Mouse (Mus musculus) mouse trophoblast stem cell (cell line): ENCODE data around the gene Pigu.

Experiments
- in situ Hi-C, 2 experiments: fragments of 300-500 bp; cut with MseI, MboI; formaldehyde crosslinking; loops; 2 replicates in 1 of 2; 3 replicates in 1 of 2; pipeline ENCODE4 v1.15.1; 2025

Gene Pigu

DNA sequence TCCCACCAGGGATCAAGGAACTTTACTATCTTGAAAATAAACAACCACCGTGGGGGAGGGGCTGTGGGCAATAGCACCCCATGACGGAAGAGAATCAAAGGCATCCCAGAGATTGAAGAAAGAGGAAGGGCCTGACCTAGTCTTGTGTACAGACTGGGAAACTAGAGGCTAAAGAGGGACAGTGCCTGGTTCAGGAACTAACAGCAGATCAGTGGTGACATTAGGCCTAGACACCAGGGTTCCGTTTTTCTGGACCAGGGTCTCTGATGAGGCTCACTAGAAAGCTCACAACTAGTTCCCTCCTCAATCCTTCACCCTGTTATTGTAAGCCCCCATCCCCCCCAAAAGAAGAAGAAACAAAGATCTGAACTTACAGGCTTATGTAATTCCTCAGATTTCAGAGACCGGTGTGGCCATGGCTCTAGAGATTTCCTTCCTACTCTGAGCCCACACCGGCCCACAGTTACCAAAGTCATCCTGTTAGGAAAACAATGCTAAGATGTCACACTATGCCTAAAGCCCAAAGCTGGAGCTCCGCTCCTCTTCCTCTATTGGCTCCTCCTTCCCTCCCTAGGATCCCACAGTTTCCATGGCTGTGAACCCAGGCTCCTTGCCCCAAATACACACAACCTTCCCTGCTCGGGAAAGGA, 10.5 kb upstream of the Pigu start:
- in situ Hi-C loops, result no loop called here

GRCm38 (mm10) chr2:155357686-155358399, 613 bp upstream of the Pigu start:
- in situ Hi-C loops, result no loop called here

DNA sequence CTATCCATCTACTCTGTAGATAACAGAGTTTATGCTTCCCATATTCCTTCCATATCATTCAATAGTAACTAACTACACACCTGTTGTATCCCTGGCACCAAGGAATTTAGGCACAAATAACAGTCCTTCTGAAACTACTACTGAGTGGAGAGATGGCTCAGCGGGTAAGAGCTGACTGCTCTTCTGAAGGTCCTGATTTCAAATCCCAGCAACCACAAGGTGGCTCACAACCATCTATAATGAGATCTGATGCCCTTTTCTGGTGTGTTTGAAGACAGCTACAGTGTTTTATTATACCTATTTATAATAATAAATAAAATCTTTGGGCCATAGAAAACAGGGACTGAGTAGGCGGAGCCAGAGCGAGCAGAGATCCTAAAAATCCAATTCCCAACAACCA, 2.8 kb downstream of the Pigu start:
- in situ Hi-C loops, result no loop called here

DNA sequence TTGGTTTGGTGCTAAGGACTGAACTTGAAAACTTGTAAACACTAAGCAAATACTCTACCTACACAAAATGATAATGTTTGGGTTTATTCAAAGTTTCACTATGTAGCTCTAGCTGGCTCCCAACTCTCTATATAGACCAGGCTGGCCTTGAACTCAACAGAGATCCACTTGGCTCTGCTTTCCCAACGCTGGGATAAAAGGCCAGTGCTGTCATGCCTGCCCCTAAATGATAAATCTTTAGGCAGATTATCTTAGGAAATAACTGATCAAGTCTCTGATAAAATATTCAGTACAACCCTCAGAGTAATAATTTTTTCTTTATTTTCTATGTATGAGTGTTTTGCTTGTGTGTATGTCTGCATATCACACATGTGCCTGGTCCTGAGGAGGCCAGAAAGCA, 10.6 kb downstream of the Pigu start:
- in situ Hi-C loops, result no loop called here

- in situ Hi-C loops, result no loop called here
Observed at GRCm38 (mm10) chr2:155340166-155340565, 17.1 kb downstream of the Pigu start.

- in situ Hi-C loops, result no loop called here
Observed at GRCm38 (mm10) chr2:155336254-155336653, 21.0 kb downstream of the Pigu start.

DNA sequence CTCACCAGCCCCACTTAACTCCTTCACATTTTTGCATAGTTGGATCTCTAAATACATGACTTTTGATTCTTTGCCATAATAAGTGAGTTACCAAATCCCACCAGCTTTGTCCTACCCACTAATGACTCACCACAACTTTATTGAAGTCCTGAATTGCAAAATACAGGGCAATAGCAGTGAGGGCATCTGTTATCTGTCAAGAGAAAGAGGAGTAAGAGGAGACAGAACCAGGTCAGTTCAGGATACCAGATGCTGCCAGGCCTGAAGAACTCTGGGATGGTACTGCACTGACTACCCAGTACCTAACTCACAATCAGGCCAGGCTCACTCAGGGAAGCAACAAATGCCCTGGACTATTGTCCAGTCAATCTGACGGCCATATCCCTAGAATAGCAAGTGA, 22.0 kb downstream of the Pigu start:
- in situ Hi-C loops, result no loop called here

GRCm38 (mm10) chr2:155333421-155333820, 23.8 kb downstream of the Pigu start:
- in situ Hi-C loops, result no loop called here

- in situ Hi-C loops, result no loop called here
Observed at GRCm38 (mm10) chr2:155331351-155331750, 25.9 kb downstream of the Pigu start.

DNA sequence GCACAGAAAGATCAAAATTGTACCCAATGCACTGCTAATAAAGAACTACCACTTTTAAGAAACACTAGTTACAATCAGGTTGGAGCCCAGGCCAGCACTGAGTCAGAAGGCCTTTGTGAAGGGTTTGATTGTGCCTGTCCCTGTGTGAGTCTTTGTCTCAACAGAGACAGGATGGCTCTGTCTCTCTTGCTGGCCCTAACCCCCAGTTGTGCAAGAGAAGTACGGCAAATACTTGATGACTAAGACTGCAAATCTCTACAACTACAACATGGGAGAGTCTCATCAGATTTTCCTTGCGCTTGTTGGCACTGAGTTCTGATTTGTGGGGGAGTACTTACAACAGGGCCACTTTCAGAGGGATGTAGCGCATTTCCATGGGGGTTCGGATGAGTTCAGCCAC, 26.4 kb downstream of the Pigu start:
- in situ Hi-C loops, result no loop called here

- in situ Hi-C loops, result no loop called here
Observed at GRCm38 (mm10) chr2:155329707-155330106, 27.5 kb downstream of the Pigu start.

DNA sequence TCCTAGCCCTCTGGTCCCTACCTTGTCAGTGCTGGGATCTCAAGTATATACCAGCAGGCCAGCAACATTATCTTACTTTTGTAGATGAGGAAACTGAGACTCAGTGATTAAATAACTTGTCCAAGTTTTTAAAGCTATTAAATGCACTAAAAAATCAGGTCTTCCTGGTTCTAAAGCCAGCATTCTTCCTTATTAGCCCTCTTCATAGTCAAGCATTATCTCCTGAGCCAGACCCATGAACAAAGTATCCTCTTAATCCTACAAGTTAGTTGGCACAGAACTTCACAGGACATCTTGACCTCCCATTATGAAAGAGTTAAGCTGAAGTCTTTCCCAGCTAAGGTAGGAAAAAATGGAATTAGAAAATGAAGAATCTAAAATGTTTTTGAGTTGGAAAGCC, 28.3 kb downstream of the Pigu start:
- in situ Hi-C loops, result no loop called here

GRCm38 (mm10) chr2:155327906-155328305, 29.3 kb downstream of the Pigu start:
- in situ Hi-C loops, result no loop called here

DNA sequence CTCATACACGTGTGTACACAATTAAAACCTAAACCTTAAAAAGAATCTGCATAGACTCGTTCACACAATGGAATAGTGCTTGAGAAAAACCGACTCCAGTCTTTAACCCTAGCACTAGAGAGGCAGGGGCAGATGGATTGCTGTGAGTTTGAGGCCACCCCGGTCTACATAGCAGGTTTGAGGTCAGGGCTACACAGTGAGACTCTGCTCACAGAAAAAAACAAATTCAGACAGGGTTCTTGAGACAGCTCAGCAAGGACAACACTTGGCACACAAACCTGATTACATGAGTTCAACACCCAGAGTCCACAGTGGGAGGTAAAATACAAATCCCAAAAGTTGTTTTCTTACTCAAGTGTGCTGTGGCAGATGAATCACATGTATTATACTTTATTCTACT, 31.2 kb downstream of the Pigu start:
- in situ Hi-C loops, result no loop called here

DNA sequence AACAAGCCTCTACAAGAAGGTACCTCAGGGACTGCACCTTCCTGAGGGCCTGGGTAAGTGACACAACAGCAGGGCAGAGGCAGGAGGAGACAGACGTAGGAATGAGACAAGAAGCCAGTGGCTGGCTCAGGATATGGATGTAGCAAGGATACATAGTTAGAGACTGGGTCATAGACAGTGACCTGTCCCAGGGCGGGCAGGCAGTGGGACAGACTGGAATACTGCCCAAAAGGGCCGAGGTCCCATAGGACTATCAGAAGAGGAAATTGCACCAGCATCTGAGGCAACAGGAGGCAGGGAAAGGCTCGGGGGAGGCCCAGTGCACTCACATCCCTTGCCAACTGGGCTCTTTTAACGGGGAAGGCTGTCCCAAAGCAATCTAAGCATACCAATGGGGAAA, 36.6 kb downstream of the Pigu start:
- in situ Hi-C loops, result no loop called here

DNA sequence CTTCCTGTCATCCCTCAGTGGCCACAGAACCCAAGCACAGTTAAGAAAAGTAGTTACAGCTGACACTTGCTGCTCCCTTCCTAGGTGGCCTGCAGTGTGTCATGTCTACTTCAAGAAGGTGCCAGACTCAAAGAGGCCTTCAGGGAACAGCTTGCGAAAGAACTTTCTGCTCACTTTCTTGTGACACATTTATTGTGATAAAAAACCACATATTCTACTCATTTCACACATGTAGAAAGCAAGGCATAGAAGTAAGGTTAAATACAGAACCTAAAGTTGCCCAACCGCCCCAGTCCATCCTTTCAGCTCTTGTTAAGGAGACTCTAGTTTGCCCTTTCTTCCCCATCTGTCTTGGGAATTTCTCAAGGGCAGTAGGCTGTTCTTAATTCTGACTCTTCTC, 38.6 kb downstream of the Pigu start:
- in situ Hi-C loops, result no loop called here

DNA sequence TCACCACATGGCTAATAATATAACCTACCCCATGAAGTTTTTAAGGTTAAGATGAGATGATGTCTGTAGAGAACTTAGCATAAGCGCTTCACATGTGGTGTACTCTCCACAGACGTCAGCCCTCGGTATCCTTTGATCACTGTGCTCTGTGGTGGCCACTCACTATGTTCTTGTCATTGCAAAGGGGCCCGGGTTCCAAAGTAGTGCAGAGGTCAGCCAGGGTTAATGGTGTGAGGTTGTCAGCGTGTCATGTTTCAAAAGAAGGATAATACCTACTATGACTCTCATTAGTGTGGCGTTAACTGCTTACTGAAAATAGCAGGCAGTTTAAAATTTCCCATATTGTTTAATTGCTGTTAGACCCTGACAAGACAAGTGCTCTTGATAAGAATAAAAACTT, 43.6 kb downstream of the Pigu start:
- in situ Hi-C loops, result no loop called here

- in situ Hi-C loops, result no loop called here
Observed at GRCm38 (mm10) chr2:155308936-155309592, 48.2 kb downstream of the Pigu start.

DNA sequence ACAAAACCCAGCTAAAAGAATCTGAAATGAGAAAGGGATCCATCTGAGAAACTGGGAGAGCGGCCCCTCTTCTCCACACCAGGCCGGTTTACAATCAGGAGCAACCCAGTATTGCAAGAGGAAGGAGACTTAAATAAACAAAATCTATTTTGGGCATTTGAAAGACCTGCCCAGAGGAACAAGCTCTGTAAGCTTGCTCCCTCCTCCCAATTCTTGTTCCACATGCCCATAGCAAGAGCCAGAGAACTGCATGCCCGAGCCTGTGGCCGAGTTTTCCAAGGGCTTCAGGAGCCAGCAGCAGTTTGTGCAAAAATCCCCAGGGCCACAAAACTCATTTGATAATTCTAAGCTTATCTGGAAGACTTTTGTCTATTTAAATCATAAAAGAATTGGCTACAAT, 57.7 kb downstream of the Pigu start:
- in situ Hi-C loops, result no loop called here

DNA sequence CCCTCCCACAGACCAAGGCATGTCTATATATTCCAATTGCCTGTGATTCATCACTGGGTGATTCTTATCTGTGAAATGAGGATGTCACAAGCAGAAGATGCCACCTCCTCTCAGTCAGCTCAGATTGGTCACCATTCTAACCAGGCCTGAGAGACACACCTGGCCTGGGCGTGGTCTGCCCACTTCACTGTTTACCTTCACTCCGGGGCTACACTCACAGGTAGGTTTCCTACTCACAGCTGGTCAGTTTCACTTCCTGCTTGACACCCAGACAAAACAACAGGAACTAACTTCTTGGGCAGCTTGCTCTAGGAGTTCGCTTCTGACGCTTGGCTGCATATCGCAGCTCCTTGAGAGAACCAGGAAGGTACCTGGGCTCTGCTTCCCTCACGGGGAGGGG, 61.8 kb downstream of the Pigu start:
- in situ Hi-C loops, result no loop called here

DNA sequence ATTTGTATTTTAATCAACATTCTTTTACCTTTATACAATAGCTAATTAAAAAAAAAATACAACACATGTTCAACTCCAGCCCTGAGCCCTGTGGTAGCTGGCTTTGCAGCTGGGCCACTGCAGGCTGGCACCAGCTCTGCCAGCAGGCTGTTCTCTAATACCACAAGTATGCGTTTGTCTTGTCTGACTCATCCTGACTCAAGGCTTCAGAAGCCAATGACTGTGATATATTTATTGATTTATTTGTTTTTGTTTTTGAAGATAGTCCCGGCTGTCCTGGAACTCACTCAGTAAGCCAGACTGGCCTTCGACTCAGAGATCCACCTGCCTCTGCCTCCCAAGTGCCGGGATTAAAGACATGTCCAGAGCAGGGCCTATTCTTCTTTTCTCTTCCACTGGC, 63.3 kb downstream of the Pigu start:
- in situ Hi-C loops, result no loop called here

GRCm38 (mm10) chr2:155293382-155293781, 63.8 kb downstream of the Pigu start:
- in situ Hi-C loops, result no loop called here

DNA sequence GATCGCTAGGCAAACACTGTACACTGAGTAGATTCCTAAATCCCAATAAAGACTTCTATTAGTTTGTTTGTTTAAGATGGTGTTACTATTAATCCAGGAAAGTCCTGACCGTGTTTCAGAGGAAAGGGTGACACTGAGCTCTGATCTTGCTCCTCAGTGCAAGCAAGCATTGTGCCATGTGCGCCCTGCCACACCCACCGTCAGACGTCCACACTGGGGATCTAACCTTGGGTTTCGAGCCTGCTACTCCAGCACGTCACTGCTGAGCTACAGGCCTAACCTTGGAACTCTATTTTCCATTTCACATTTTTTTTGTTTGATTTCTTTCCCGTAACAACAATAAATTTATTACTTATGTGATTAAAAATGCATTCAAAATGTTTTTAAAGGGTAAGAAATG, 67.2 kb downstream of the Pigu start:
- in situ Hi-C loops, result no loop called here
